Mouse (Mus musculus) left cerebral cortex, postnatal 10 days (tissue): ENCODE measurements around the gene Mamdc4. TPM values are rescaled to one million over a fixed set of nuclear protein-coding genes. Genes with fewer than 3 reads are reported as not detected.

Experiments
- DNase-seq, 2 experiments: peaks; one replicate each; pipeline ENCODE4 v3.0.0; 2021 to 2022; ENCODE audit warnings: low spot score in 2 of 2, mixed read lengths in 1 of 2; ENCODE audit errors: extremely low spot score in 1 of 2
- intact Hi-C: fragments of 180-260 bp; cut with DNase I; formaldehyde crosslinking; loops from one replicate; pipeline ENCODE4 v1.15.1; 2025
- total RNA-seq, 2 experiments: library from RNA; stranded (reverse); gene quantifications; 2 replicates each; pipeline ENCODE4 v1.2.3; 2021

Mamdc4 gene
- total RNA-seq, 2 experiments from 2014 or later: 1.7 to 2.2 TPM

DNA sequence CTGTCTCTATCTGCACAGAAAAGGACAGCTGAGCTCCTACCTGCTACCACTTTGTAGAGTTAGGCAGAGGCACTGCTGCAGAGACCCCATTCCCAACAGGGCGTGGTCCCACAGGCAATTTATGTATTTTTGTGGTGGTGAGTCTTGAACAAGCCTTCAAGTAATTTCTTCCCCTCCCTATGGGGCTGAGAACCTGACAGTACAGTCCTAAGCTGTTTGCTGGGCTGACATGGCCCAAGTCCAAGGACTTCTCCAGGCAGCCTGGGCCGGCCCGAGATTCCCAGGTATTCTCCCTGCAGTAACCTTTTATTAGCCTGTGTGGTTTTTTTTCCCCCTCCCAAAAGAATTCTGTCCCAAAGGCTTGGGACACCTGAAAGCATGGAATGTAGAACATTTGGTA, 9.5 kb upstream of the Mamdc4 start:
- peak in 1 of 2 experiments; percentile 27 for DNase-seq
- intact Hi-C loops: no loop called here

DNA sequence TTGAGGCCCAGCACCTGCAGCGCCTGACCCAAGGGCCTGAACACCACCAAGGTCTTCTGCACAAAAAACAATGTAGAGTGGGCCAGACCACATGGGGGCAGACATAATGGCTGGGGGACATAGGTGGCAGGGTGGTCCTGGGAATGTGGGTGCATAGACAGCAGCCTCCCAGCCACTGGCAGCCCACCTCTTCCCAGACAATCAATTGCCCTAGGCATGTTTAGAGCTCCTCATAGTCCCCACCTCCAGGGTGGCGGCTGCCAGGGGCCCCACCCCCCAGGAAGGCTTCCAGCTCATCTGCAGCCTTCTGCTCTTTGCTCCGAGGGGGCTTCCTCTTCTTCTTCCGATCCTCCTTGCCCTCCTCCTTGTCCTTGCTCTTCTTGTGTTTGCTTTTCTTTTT, 8.9 kb upstream of the Mamdc4 start:
- intact Hi-C loops: no loop called here
- no peak for DNase-seq

DNA sequence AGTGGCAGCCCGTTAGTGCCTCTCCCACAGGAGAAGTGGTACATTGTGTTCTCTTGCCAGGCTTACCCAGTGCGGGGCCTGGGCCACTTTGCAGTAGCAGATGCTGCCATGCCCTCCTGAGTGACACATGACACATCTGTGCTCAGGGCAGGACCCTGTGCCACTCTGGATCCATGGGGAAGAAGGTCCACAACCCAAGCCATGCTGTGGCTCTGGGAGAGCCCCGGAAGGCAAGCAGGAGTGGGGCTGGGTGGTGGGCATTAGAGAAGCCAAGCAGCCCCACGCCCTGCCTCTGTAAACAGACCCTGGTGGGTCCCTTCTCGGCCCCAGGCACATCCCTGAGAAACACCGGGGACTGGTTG, 8.5 kb upstream of the Mamdc4 start:
- peak in 1 of 2 experiments; percentile 33 for DNase-seq
- intact Hi-C loops: no loop called here

DNA sequence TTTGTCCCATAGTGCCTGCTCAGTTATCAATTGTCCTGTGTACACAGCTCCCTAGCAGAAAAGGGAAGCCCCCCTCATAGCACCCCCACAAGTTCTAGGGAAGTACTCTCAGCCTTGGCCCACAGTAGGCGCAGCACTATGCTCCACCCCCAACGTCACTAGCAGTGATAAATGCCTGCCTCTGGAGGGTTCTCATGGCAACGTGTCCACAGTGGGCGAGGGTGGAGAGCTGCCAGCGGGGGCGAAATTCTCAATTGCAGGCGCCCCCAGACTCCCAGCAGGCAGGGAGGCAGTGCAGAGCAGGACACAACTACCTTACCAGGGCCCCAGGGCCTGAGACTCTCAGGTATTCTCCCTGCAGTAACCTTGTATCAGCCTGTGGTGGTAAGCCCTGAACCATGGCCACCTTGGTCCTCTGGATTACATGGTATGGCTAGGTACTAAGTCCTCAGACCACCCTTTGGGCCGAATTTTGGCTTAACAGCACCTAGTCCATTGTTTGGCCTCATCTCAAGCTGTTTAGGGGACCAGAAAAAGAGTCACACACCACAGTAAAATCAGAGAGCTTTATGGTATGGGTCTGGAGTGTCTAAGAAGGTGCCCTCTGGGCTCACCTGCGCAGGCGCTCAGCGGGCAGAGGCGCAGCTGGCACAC, 7.9 kb upstream of the Mamdc4 start:
- peak; percentile 88 to 89 for DNase-seq
- intact Hi-C loops: no loop called here

DNA sequence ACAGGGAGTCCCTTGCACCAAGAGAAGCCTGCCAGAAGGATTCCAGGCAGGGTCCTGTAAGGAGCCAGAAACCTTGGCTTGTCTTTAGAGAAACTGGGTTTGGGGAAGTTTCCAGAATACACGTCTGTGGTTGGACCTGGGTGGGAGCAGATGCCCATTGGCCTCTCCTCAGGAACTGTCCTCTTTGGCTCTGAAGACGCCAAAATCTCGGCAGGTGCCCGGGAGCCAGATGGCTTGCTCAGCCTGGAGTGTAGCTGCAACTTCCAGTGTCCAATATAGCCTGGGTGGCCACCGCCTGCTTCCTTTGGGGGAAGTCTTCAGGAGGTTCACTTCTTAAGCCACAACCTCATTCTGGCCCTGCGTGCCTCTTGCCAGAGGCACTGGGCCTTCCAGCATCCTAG, 7.3 kb upstream of the Mamdc4 start:
- DNase-seq: peak in 1 of 2 experiments; percentile 57

DNA sequence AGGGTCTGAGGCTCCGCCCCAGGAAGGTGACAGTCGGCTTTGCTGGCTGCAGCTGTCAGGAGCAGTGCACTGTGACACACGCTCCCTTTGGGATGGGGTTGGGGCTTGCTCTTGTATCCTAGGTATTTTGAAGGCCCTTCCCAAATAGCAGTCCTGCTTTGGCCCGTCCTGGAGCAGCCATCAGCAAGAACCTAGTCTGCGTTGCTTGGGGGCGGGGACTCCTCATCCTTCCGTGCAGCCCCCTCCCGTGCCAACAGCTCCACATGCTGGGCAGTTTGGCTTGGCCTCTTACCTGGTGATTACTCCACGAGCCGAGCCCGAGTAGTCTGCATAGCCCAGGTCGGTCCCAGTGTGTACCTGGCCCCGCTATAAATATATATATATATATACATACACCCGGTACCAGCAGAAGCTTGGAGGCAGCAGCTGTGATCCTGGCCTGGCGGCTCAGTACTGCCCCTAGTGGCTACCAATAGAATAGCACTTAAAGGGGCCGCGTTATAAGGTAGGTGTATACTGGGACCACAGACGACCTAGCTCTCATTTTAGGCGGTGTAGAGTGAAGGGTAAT, 6.7 kb upstream of the Mamdc4 start, which contains the start of gene Ajm1:
TSS of gene Ajm1 (minus strand) at position 464 of the 571 bp plus-strand sequence.
- DNase-seq: peak; percentile 80 to 85
- intact Hi-C loops: no loop called here

More for the DNA sequence above, 7.3 kb upstream of the Mamdc4 start:
- intact Hi-C loops: no loop called here

DNA sequence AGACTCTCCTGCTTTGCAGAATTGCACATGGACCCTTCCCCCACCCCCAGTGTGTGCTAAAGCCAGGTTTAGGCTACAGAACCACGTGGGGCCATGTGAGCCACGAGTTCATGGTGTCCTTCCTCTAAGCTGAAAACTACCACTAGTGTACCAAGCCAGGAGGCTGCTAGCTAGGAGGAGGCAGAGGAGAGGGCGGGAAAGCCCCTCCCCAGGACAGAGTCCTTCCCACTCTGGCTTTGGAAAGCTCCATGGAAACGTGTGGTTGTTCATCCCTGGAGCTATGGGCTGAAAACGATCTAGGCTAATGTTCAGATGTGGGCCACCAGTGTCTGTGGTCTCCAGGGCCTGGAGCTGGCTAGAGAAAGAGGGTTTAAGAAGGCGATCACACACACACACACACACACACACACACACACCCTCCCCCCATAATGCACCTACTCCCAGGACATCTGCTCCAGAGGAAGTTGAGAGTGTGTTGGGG, 6.0 kb upstream of the Mamdc4 start:
- DNase-seq: peak in 1 of 2 experiments; percentile 65
- intact Hi-C loops: no loop called here

DNA sequence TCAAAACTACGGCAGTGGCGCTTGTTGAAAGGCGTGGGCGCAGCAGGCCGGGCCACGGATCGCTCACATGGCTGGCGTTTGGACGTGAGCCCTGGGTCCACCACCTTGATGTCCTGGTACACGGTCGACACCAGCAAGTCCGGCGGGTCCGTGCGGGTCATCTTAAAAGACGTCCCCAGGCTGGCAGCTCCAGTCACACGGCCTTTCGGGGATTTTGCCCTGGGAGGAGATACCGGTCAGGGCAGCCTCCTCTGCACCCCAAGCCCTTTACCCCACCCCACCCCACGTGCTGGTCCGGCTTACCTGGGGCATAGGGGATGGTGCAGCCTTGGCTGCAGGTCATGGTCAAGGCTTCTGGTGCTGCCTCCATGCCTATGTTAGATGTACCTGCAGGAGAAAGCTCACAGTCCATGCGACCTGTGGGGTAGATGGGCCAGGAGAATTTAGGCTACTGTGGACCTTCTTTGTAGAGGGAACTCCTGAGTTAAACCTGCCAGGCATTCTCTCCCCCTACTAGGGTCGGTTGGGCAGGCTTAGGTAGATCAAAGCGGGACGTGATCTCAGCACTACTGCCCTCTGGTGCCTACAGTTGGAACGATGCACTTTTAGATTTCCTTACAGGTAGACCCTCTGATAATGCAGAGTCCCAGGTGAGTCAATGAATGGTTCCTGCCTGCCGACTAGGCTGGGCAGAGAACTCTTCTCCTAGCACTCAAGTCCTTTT, 5.3 kb upstream of the Mamdc4 start:
- DNase-seq: peak in 1 of 2 experiments; percentile 47
- intact Hi-C loops: no loop called here

DNA sequence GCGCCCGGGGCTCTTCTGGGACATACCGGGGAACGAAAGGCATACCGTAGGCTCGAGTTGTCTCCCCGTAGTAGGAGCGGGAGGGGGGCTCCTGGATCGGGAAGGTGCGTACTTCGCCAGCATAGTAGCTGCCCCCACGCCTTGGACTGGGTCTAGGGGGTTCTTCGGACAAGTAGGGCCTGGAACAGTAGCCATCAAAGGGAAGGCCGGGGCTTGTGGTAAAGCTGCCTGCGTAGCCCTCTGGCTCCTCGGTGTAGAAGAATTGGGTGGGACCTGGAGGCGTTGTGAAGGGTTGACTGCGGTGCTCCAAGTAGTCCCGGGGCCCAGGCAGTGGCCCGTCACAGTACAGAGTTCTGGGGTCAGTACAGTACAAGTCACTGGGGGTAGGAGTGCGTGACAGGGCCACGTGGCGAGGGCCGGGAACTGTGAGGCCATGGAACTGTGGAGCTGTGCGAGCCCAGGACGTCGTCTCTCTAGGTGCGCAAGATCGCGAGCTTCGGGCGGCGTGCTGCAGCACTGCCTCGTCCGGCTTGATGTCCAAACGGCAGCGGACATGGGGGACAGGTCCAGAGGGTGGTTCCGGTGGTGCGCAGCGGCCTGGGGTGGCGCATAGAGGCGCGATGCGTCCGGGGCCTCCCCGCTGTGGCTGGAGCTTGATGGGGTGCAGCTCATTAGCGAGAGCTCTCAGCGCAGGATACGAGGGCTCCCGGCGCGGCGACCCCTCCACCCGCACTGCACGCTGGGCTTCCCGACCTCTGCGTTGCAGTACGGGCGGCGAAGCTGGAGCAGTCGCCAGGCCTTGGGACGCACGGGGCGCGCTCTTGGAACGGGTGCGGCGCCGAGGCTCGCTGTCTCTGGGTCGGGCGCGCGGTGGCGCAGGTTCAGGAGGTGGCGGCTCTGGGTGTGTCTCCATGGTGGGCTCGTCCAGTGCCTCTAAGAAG, 4.4 kb upstream of the Mamdc4 start:
- intact Hi-C loops: no loop called here
- DNase-seq: peak in 1 of 2 experiments; percentile 63

DNA sequence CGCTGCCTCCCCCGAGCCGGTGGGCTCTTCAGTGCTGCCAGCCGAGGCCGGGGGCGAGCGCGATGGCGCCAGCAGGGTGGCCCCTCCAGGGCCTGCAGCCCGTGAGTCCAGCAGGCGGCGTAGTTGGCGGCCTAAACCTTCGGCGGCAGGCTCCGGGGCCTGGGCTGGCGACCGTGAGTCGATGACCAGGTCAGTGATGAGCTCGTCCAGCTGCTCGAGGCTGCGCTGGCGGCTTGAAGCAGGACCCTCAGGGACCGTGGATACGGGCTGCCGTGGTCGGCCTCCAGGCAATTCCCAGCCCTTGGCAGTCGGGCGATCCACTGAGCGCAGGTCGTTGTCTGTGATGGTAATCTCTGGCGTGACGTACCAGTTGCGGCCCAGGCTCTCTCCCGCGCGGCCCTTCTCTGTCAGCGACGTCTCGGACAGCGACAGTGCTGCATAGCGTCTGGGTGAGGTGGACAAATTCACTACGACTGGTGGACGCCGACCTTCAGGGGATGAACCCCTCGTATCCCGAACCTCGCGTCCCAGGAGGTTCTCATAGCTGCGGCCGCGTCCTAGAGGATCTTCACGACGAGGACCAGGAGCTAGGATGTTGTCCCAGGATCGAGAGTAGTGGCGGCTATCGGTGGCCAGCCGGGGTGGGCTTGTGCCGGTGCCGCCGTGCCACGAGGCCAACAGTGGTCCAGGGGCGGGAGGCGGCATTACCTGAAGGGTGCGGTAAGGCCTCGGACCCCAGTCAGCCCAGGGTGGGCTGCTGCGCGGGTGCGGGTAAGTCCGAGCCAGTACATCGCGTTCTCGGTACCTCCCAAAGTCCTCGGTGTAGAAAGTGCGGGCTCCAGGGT, 3.5 kb upstream of the Mamdc4 start:
- intact Hi-C loops: no loop called here

DNA sequence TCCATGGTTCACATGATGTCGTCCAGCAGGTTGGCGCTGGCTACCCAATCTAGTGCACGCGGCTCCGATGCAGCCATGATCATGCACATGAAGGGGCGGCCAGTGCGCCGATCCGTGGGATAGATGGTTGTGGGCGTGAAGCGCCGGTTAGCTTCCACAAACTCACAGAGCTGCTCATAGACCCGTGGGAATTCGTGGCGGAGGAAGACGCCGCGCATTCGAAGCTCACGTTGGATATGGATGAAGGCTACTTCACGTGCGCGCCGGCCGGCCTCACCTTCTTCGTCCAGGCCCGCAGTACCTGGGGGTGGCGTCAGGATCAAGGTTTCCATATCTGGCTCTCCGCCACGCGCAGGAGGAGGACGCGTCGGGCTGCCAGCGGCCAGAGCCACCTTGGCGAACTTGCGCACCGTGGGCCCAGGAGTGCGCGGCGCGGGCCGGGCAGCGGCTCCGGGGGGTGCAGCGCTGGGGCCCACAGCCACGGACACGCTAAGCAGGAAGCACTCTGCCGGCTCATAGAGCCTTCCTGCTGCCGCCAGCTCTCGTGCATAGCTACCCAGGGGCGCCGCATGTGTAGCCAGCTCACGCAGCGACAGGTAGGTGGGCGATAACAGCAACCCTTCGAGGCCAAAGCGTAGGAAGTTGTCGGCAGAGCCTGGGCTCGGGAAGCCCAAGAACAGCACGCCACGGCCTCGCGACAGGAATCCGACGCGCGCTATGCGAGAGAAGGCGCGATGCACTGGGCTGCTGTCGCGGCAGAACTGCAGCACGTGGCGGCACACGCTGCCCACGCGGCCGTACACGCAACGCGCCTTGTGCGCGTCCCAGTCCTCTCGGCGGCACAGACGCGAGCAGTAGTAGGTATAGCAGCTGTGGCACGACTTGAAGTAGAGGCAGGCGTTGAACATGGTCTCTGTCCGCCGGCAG, 2.6 kb upstream of the Mamdc4 start:
- intact Hi-C loops: no loop called here
- peak in 1 of 2 experiments; percentile 57 for DNase-seq

More for the DNA sequence above, 3.5 kb upstream of the Mamdc4 start:
- DNase-seq: peak in 1 of 2 experiments; percentile 59

DNA sequence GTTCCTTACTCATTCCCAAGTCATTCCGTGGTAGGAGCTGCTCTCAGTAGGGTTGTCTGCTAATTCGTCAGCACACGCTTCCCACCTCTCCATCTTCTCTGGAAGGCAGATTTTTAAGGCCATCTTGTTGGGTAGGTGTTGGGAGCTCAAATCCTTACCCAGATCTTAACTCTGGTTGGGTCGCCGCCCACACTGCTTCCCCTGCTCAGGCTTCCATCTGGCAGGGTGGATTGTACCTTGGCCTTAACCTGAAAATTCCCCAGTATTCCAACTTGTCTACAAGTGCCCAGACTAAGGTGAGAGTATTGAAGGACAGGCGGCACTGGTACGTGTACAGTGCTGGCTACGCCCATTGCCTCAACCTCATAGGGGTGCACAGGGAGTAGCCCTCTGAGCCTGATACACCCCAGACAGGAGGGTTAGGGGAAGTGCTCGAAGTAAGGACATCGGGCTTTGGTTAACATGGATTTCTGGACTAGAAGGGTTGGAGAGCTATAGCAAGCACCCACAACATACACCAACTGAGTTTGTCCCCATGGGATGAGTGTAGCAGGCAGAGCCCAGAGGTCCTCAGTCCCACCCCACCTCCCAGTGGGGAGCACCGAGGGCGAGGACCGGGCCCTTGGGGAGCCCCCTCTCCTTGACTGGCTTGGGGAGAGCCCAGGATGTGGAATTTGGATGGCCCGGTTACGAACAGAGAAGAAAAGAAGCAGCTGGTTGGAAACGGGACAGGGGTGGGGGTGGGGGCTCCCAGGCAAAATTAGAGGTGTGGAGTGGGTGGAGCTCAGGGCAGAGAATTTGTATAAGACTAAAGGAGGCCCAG, 1.6 kb upstream of the Mamdc4 start:
- no peak for DNase-seq
- intact Hi-C loops: no loop called here

DNA sequence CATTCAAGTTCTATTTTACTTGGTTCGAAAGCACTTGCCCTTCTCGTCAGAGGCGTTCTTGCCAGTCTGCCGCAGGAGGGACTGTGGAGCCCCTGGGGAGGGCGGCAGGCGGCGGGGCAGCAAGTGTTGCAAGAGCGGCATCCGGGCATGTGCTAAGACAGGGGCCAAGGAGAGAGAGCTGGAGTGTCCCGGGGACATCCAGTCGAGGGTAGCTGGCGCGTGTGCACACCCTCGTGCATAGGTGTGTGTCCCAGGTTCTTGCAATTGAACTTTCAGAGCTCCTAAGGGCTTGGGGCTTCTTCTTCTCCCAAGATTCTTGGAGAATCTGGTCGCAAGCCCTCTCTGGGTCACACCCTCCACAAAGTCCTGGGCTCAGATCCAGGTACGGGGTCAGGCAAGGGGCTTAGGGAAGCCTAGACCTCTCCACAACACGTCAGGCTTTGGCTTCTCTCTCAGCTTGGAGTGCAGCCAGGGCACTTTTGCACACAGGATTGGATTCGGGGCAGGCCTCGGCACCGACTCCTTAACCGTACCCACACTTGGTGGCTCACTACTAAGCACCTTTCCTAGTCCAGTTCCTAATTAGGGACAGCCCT, 885 bp upstream of the Mamdc4 start:
- intact Hi-C loops: no loop called here

DNA sequence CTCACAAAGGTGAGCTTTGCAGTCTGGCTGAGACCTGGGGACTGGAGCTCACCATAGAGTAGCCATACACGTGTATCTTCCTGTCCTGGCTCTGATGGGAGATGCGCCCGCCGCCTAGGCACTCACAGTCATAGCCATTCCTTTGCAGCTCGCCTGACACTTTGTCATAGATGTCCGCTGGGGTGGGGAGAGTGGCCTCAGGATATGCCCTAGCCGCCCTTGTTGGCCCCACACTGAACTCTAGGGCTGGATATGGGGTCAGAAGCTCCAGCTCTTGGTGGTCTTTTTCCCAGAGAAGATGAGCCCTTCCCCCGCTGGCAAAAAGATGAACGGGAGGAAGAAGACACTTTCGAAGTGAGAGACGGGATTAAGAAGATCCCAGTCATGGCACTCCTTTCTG, 509 bp downstream of the Mamdc4 start:
- intact Hi-C loops: no loop called here
- DNase-seq: peak in 1 of 2 experiments; percentile 40

More for the DNA sequence above, 885 bp upstream of the Mamdc4 start:
- peak in 1 of 2 experiments; percentile 72 for DNase-seq

DNA sequence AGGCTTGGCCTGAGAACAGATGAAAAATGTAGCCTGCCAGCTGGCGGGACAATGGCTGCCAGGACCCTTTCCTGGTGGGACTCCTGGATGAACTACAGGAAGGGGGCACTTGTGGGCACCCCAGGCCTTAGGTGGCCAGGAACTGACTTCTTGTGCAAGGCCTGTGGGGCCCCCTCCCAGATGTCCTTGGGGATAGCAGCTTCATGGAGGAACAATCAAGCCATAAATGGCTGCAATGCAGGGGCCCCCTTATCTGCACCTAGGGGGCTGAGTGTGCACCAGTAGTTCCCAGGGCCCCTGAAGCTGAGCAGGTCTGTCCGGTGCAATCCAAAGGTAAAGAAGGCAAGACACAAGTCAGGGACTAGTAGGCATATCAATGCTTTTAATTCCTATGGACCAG, 1.6 kb downstream of the Mamdc4 start:
- intact Hi-C loops: no loop called here

DNA sequence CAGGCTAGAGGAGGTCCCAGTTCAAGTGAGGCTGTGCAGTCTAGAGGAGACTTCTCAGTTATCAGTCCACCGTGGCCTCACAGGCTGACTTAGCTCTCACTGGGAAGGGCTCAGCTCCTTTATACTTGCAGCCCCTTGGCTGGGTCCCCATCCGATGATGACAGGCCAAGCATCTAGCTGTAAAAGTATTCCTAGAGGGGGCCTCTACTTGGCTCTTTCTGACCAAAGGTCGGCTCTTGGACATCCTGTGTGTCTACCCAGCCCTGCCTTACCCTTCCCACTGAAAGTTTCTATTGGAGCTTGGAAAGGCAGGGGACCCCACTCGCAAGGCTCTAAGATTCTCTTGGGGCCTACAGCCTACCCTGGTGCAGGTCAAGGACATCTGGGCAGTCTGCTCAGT, 3.4 kb downstream of the Mamdc4 start:
- intact Hi-C loops: no loop called here
- no peak for DNase-seq

More for the DNA sequence above, 1.6 kb downstream of the Mamdc4 start:
- no peak for DNase-seq
